Mouse (Mus musculus): ENCODE results near the gene Cd209a. TPM values are rescaled to one million over a fixed set of nuclear protein-coding genes. Genes with fewer than 3 reads are reported as not detected.
"Not testable (repeated sequence)": the region's sequence is repeated elsewhere in the genome, so short reads cannot be mapped to it uniquely, and the experiment has no call there.

Gene Cd209a
- 0.12 and 0.20 TPM in 2 replicates for polyA plus RNA-seq (2015; fragmentation: Nextera tagmentation; extraction: Ambion mirVana)

GRCm38 (mm10) chr8:3748761-3749160, at the start of gene Cd209a:
Gene Cd209a, minus strand, starts transcription at chr8:3748984.
- Histone ChIP-seq H3K27ac (ENCODE audit: low read length) (no peak within 1 kb of the TSS), H3K9ac (ENCODE audit: low read depth, low read length) (no peak within 1 kb of the TSS), H3K4me3 (ENCODE audit: low read length) (no peak within 1 kb of the TSS), H3K36me3 (ENCODE audit: control insufficient read depth, insufficient read depth, low read length) (no peaks in the 10 kb centered on the region), H3K27me3 (replicated peaks; ENCODE audit: control insufficient read depth, insufficient read depth, low read length) (no peaks in the 10 kb centered on the region), H3K4me1 (ENCODE audit: control insufficient read depth, insufficient read depth, low read length) (no peaks in the 10 kb centered on the region), H3K9me3 (ENCODE audit: control insufficient read depth, low read length) (no peaks in the 10 kb centered on the region), H3K4me2 (ENCODE audit: low read depth, low read length) (no peak within 1 kb of the TSS)
- no peak for ATAC-seq
- WGBS: 85% methylated on average over 4 of the region's 4 CpGs

GRCm38 (mm10) chr8:3768641-3769040, 19.9 kb upstream of the Cd209a start:
- not testable (repeated sequence) for H3K9me3 ChIP-seq (ENCODE audit: control insufficient read depth, low read length)
- WGBS: 79% methylated on average over 5 of the region's 5 CpGs

GRCm38 (mm10) chr8:3754261-3754850, 5.6 kb upstream of the Cd209a start:
- peak; percentile 100 for ATAC-seq
- WGBS: 60% methylated on average over 18 of the region's 18 CpGs
- H3K27ac ChIP-seq (ENCODE audit: low read length): no peak overlapping the region
- no peak overlapping the region for H3K4me3 ChIP-seq (ENCODE audit: low read length)
- H3K4me1 ChIP-seq (ENCODE audit: control insufficient read depth, insufficient read depth, low read length): no peaks in the 10 kb centered on the region
- no peaks in the 10 kb centered on the region for H3K27me3 ChIP-seq (replicated peaks; ENCODE audit: control insufficient read depth, insufficient read depth, low read length)
- H3K9ac ChIP-seq (ENCODE audit: low read depth, low read length): no peak overlapping the region
- H3K36me3 ChIP-seq (ENCODE audit: control insufficient read depth, insufficient read depth, low read length): no peaks in the 10 kb centered on the region
- no peaks in the 10 kb centered on the region for H3K9me3 ChIP-seq (ENCODE audit: control insufficient read depth, low read length)
- no peak overlapping the region for H3K4me2 ChIP-seq (ENCODE audit: low read depth, low read length)

More at GRCm38 (mm10) chr8:3768641-3769040, 19.9 kb upstream of the Cd209a start:
- not testable (repeated sequence) for H3K27me3 ChIP-seq (replicated peaks; ENCODE audit: control insufficient read depth, insufficient read depth, low read length); H3K36me3 ChIP-seq (ENCODE audit: control insufficient read depth, insufficient read depth, low read length); H3K9ac ChIP-seq (ENCODE audit: low read depth, low read length); H3K4me1 ChIP-seq (ENCODE audit: control insufficient read depth, insufficient read depth, low read length); H3K27ac ChIP-seq (ENCODE audit: low read length); ATAC-seq; H3K4me3 ChIP-seq (ENCODE audit: low read length); H3K4me2 ChIP-seq (ENCODE audit: low read depth, low read length)

GRCm38 (mm10) chr8:3736947-3737346, 11.8 kb downstream of the Cd209a start:
- 82% methylated on average over 2 of the region's 2 CpGs for WGBS
- H3K27ac ChIP-seq (ENCODE audit: low read length): no peak overlapping the region
- no peaks in the 10 kb centered on the region for H3K36me3 ChIP-seq (ENCODE audit: control insufficient read depth, insufficient read depth, low read length)
- no peak for ATAC-seq
- no peaks in the 10 kb centered on the region for H3K4me1 ChIP-seq (ENCODE audit: control insufficient read depth, insufficient read depth, low read length)
- no peak overlapping the region for H3K4me3 ChIP-seq (ENCODE audit: low read length)
- H3K4me2 ChIP-seq (ENCODE audit: low read depth, low read length): no peak overlapping the region
- H3K27me3 ChIP-seq (replicated peaks; ENCODE audit: control insufficient read depth, insufficient read depth, low read length): no peaks in the 10 kb centered on the region
- no peak overlapping the region for H3K9ac ChIP-seq (ENCODE audit: low read depth, low read length)
- H3K9me3 ChIP-seq (ENCODE audit: control insufficient read depth, low read length): no peaks in the 10 kb centered on the region

- no peaks in the 10 kb centered on the region for H3K9me3 ChIP-seq (ENCODE audit: control insufficient read depth, low read length)
- H3K36me3 ChIP-seq (ENCODE audit: control insufficient read depth, insufficient read depth, low read length): no peaks in the 10 kb centered on the region
- WGBS: 83% methylated on average over 2 of the region's 2 CpGs
- H3K4me3 ChIP-seq (ENCODE audit: low read length): no peak overlapping the region
- no peak for ATAC-seq
- no peak overlapping the region for H3K27ac ChIP-seq (ENCODE audit: low read length)
- H3K4me2 ChIP-seq (ENCODE audit: low read depth, low read length): no peak overlapping the region
- no peak overlapping the region for H3K9ac ChIP-seq (ENCODE audit: low read depth, low read length)
- no peaks in the 10 kb centered on the region for H3K27me3 ChIP-seq (replicated peaks; ENCODE audit: control insufficient read depth, insufficient read depth, low read length)
- H3K4me1 ChIP-seq (ENCODE audit: control insufficient read depth, insufficient read depth, low read length): no peaks in the 10 kb centered on the region
Measured at GRCm38 (mm10) chr8:3735599-3735998, 13.2 kb downstream of the Cd209a start.

- Histone ChIP-seq H3K27ac (ENCODE audit: low read length) (no peak overlapping the region), H3K9me3 (ENCODE audit: control insufficient read depth, low read length) (no peaks in the 10 kb centered on the region), H3K4me2 (ENCODE audit: low read depth, low read length) (no peak overlapping the region), H3K36me3 (ENCODE audit: control insufficient read depth, insufficient read depth, low read length) (no peaks in the 10 kb centered on the region), H3K9ac (ENCODE audit: low read depth, low read length) (no peak overlapping the region), H3K27me3 (replicated peaks; ENCODE audit: control insufficient read depth, insufficient read depth, low read length) (no peaks in the 10 kb centered on the region), H3K4me3 (ENCODE audit: low read length) (no peak overlapping the region), H3K4me1 (ENCODE audit: control insufficient read depth, insufficient read depth, low read length) (no peaks in the 10 kb centered on the region)
- WGBS: 53% methylated on average over 1 of the region's 1 CpGs
- ATAC-seq: no peak
Measured at GRCm38 (mm10) chr8:3734084-3734483, 14.7 kb downstream of the Cd209a start.

GRCm38 (mm10) chr8:3721041-3721440, 27.7 kb downstream of the Cd209a start:
- H3K27me3 ChIP-seq (replicated peaks; ENCODE audit: control insufficient read depth, insufficient read depth, low read length): no peaks in the 10 kb centered on the region
- 33% methylated on average over 1 of the region's 1 CpGs for WGBS
- no peaks in the 10 kb centered on the region for H3K4me1 ChIP-seq (ENCODE audit: control insufficient read depth, insufficient read depth, low read length)
- ATAC-seq: no peak
- no peaks in the 10 kb centered on the region for H3K36me3 ChIP-seq (ENCODE audit: control insufficient read depth, insufficient read depth, low read length)
- H3K9me3 ChIP-seq (ENCODE audit: control insufficient read depth, low read length): no peaks in the 10 kb centered on the region
- H3K27ac ChIP-seq (ENCODE audit: low read length): no peak overlapping the region
- H3K4me2 ChIP-seq (ENCODE audit: low read depth, low read length): no peak overlapping the region
- H3K4me3 ChIP-seq (ENCODE audit: low read length): no peak overlapping the region
- H3K9ac ChIP-seq (ENCODE audit: low read depth, low read length): no peak overlapping the region

GRCm38 (mm10) chr8:3720551-3720950, 28.2 kb downstream of the Cd209a start, which contains the start of gene Clec4g:
Gene Clec4g, minus strand, starts transcription at chr8:3720651.
- WGBS: 67% methylated on average over 5 of the region's 5 CpGs
- H3K27ac ChIP-seq (ENCODE audit: low read length): no peak within 1 kb of the TSS
- no peak within 1 kb of the TSS for H3K9ac ChIP-seq (ENCODE audit: low read depth, low read length)
- no peaks in the 10 kb centered on the region for H3K27me3 ChIP-seq (replicated peaks; ENCODE audit: control insufficient read depth, insufficient read depth, low read length)
- ATAC-seq: no peak
- H3K4me1 ChIP-seq (ENCODE audit: control insufficient read depth, insufficient read depth, low read length): no peaks in the 10 kb centered on the region
- H3K4me3 ChIP-seq (ENCODE audit: low read length): no peak within 1 kb of the TSS
- no peak within 1 kb of the TSS for H3K4me2 ChIP-seq (ENCODE audit: low read depth, low read length)
- no peaks in the 10 kb centered on the region for H3K36me3 ChIP-seq (ENCODE audit: control insufficient read depth, insufficient read depth, low read length)
- H3K9me3 ChIP-seq (ENCODE audit: control insufficient read depth, low read length): no peaks in the 10 kb centered on the region

- no peaks in the 10 kb centered on the region for H3K36me3 ChIP-seq (ENCODE audit: control insufficient read depth, insufficient read depth, low read length)
- no peaks in the 10 kb centered on the region for H3K27me3 ChIP-seq (replicated peaks; ENCODE audit: control insufficient read depth, insufficient read depth, low read length)
- ATAC-seq: peak; percentile 69; the same call in 1 of the 2 replicates
- 16% methylated on average over 14 of the region's 14 CpGs for WGBS
- no peaks in the 10 kb centered on the region for H3K9me3 ChIP-seq (ENCODE audit: control insufficient read depth, low read length)
- no peak overlapping the region for H3K9ac ChIP-seq (ENCODE audit: low read depth, low read length)
- H3K4me2 ChIP-seq (ENCODE audit: low read depth, low read length): no peak overlapping the region
- no peak overlapping the region for H3K27ac ChIP-seq (ENCODE audit: low read length)
- no peak overlapping the region for H3K4me3 ChIP-seq (ENCODE audit: low read length)
- H3K4me1 ChIP-seq (ENCODE audit: control insufficient read depth, insufficient read depth, low read length): no peaks in the 10 kb centered on the region
Measured at GRCm38 (mm10) chr8:3718559-3718958, 30.2 kb downstream of the Cd209a start.

Data from intestine, embryonic 16.5 days (tissue).